Mouse (Mus musculus) lung, postnatal 0 days (tissue): Measurements from ENCODE around the gene Rab3gap1. TPM values are rescaled to one million over a fixed set of nuclear protein-coding genes. Genes with fewer than 3 reads are reported as not detected.
A peak's percentile ranks its signal among the peaks of the same experiment; 100 is the strongest.

Experiments
- ATAC-seq: fragments of 200-750 bp; cut with Nextera tagmentation; 2 replicates; pipeline ENCODE4 v1.8.0; 2017; ENCODE audit warnings: moderate library complexity
- DNase-seq: peaks from one replicate; pipeline ENCODE4 v3.0.0-alpha.2; 2016; ENCODE audit warnings: low spot score
- H3K27ac ChIP-seq: fragments of 300-500 bp; sonication (generic); 2 replicates; pipeline ENCODE4 v1.5.1; 2014; ENCODE audit warnings: antibody characterized with exemption, mild to moderate bottlenecking, low read length, mixed read lengths
- H3K27me3 ChIP-seq: fragments of 300-500 bp; sonication (generic); replicated peaks from 2 replicates; pipeline ENCODE4 v1.6.1; 2014; ENCODE audit warnings: low read length, mixed read lengths; ENCODE audit not compliant: insufficient read depth
- H3K36me3 ChIP-seq: fragments of 300-500 bp; sonication (generic); 2 replicates; pipeline ENCODE4 v1.6.1; 2014; ENCODE audit warnings: low read length, mixed read lengths; ENCODE audit not compliant: insufficient read depth
- H3K4me1 ChIP-seq: fragments of 300-500 bp; sonication (generic); 2 replicates; pipeline ENCODE4 v1.6.1; 2014; ENCODE audit warnings: antibody characterized with exemption, low read depth, low read length, mixed read lengths; ENCODE audit not compliant: insufficient read depth
- H3K4me2 ChIP-seq: fragments of 300-500 bp; sonication (generic); replicated peaks from 2 replicates; pipeline ENCODE4 v1.6.1; 2014; ENCODE audit warnings: low read depth, mild to moderate bottlenecking, low read length, moderate library complexity, mixed read lengths
- H3K4me3 ChIP-seq: fragments of 300-500 bp; sonication (generic); 2 replicates; pipeline ENCODE4 v1.5.1; 2014; ENCODE audit warnings: low read depth, low read length
- H3K9ac ChIP-seq: fragments of 300-500 bp; sonication (generic); replicated peaks from 2 replicates; pipeline ENCODE4 v1.6.1; 2014; ENCODE audit warnings: low read depth, mild to moderate bottlenecking
- H3K9me3 ChIP-seq: fragments of 300-500 bp; sonication (generic); 2 replicates; pipeline ENCODE4 v1.6.1; 2016; ENCODE audit warnings: low read length, mixed read lengths
- CTCF ChIP-seq: IDR thresholded peaks from 2 replicates; pipeline ENCODE4 v1.5.1; 2016; ENCODE audit warnings: antibody characterized with exemption, mild to moderate bottlenecking
- EP300 ChIP-seq: IDR thresholded peaks from 2 replicates; pipeline ENCODE4 v1.6.1; 2016; ENCODE audit warnings: antibody characterized with exemption, mild to moderate bottlenecking, control low read depth
- WGBS: fragments of 180-500 bp; shearing (Covaris S2); extraction: QIAGEN DNeasy Blood & Tissue Kit; methylation state at CpG from one replicate; pipeline ENCODE4 v1.1.7; 2014; 5-methylcytosine and 5-hydroxymethylcytosine counted together
- polyA plus RNA-seq: library from polyadenylated mRNA; unstranded; fragments of >200 nt; fragmentation: Nextera tagmentation; extraction: Ambion mirVana; gene quantifications from 2 replicates; pipeline ENCODE4 v1.2.1, GENCODE M21; 2015

The Rab3gap1 gene
- polyA plus RNA-seq: 17.6 and 18.3 TPM in 2 replicates

- Histone ChIP-seq H3K4me3 (peak within 1 kb of the TSS; percentile 82), H3K27me3 (no peaks in the 10 kb centered on the region), H3K9ac (peak within 1 kb of the TSS; percentile 71), H3K27ac (peak within 1 kb of the TSS; percentile 80), H3K4me1 (no peaks in the 10 kb centered on the region; the same call in 1 of the 2 replicates), H3K4me2 (peak within 1 kb of the TSS; percentile 53), H3K36me3 (no peaks in the 10 kb centered on the region), H3K9me3 (no peaks in the 10 kb centered on the region)
- 15% methylated on average over 40 of the region's 47 CpGs for WGBS
- peak; percentile 99 for ATAC-seq
- TF ChIP-seq EP300: no peak
- TF ChIP-seq CTCF: no peak
- DNase-seq: peak; percentile 93
Measured at GRCm38 (mm10) chr1:127868300-127869261, at the start of gene Rab3gap1. TSS of gene Rab3gap1 (plus strand) at chr1:127868773.

- no peaks in the 10 kb centered on the region for H3K9me3 ChIP-seq
- H3K4me3 ChIP-seq: no peak overlapping the region
- peak; percentile 59 for ATAC-seq
- no peak overlapping the region for H3K9ac ChIP-seq
- peak; percentile 87 for DNase-seq
- H3K4me1 ChIP-seq: no peaks in the 10 kb centered on the region
- H3K27ac ChIP-seq: no peak overlapping the region
- H3K36me3 ChIP-seq: no peaks in the 10 kb centered on the region
- WGBS: 11% methylated on average over 2 of the region's 2 CpGs
- H3K27me3 ChIP-seq: no peaks in the 10 kb centered on the region
- no peak overlapping the region for H3K4me2 ChIP-seq
- peak; percentile 77 for TF ChIP-seq CTCF
- no peak for TF ChIP-seq EP300
Measured at GRCm38 (mm10) chr1:127827325-127827724, 41.2 kb upstream of the Rab3gap1 start.

GRCm38 (mm10) chr1:127830215-127830921 is 38.2 kb upstream of the Rab3gap1 start:
- Histone ChIP-seq H3K9me3 (no peaks in the 10 kb centered on the region), H3K9ac (no peak overlapping the region), H3K4me2 (no peak overlapping the region), H3K27ac (no peak overlapping the region), H3K27me3 (no peaks in the 10 kb centered on the region), H3K4me3 (no peak overlapping the region), H3K4me1 (no peaks in the 10 kb centered on the region), H3K36me3 (no peaks in the 10 kb centered on the region)
- ATAC-seq (no peak), DNase-seq (no peak)
- WGBS: 72% methylated on average over 13 of the region's 13 CpGs
- TF ChIP-seq EP300 (no peak), CTCF (no peak)

- H3K36me3 ChIP-seq: no peaks in the 10 kb centered on the region
- H3K27me3 ChIP-seq: no peaks in the 10 kb centered on the region
- WGBS: 28% methylated on average over 2 of the region's 2 CpGs
Measured at GRCm38 (mm10) chr1:127833714-127834113, 34.9 kb upstream of the Rab3gap1 start.

GRCm38 (mm10) chr1:127834202-127834601 is 34.4 kb upstream of the Rab3gap1 start:
- Histone ChIP-seq H3K9ac (no peak overlapping the region), H3K4me3 (no peak overlapping the region), H3K27ac (no peak overlapping the region), H3K36me3 (no peaks in the 10 kb centered on the region), H3K9me3 (no peaks in the 10 kb centered on the region), H3K4me2 (no peak overlapping the region), H3K27me3 (no peaks in the 10 kb centered on the region), H3K4me1 (no peaks in the 10 kb centered on the region)
- ATAC-seq (no peak), DNase-seq (no peak)
- 51% methylated on average over 4 of the region's 4 CpGs for WGBS
- TF ChIP-seq EP300: no peak
- TF ChIP-seq CTCF: no peak

More at GRCm38 (mm10) chr1:127833714-127834113, 34.9 kb upstream of the Rab3gap1 start:
- H3K9me3 ChIP-seq: no peaks in the 10 kb centered on the region
- H3K4me2 ChIP-seq: no peak overlapping the region
- no peak for DNase-seq
- TF ChIP-seq CTCF (no peak), EP300 (no peak)
- ATAC-seq: no peak
- no peak overlapping the region for H3K27ac ChIP-seq
- H3K4me1 ChIP-seq: no peaks in the 10 kb centered on the region
- H3K9ac ChIP-seq: no peak overlapping the region
- H3K4me3 ChIP-seq: no peak overlapping the region

- no peak for DNase-seq
- TF ChIP-seq EP300: no peak
- no peak for TF ChIP-seq CTCF
- Histone ChIP-seq H3K4me1 (no peaks in the 10 kb centered on the region), H3K9me3 (no peaks in the 10 kb centered on the region), H3K36me3 (no peaks in the 10 kb centered on the region), H3K27ac (no peak overlapping the region), H3K4me3 (no peak overlapping the region), H3K4me2 (no peak overlapping the region), H3K27me3 (no peaks in the 10 kb centered on the region), H3K9ac (no peak overlapping the region)
- ATAC-seq: no peak
- WGBS: 75% methylated on average over 4 of the region's 4 CpGs
Measured at GRCm38 (mm10) chr1:127836619-127837018, 32.0 kb upstream of the Rab3gap1 start.
